Mouse (Mus musculus): ENCODE measurements around the gene Pclo. TPM values are rescaled to one million over a fixed set of nuclear protein-coding genes. Genes with fewer than 3 reads are reported as not detected.

Gene Pclo
- total RNA-seq, 2 experiments from 2014 or later, result 154 to 163 TPM

GRCm38 (mm10) chr5:14696745-14697144, 182.0 kb downstream of the Pclo start:
- Histone ChIP-seq H3K4me3 (no peak overlapping the region), H3K27ac (no peak overlapping the region)
- TF ChIP-seq CTCF (IDR thresholded peaks at IDR 0.05), result no peak
- intact Hi-C loops (cut with DNase I), result no loop called here
- DNase-seq (ENCODE audit: extremely low spot score in 1 of 2, low spot score in 2 of 2), result no peak

DNA sequence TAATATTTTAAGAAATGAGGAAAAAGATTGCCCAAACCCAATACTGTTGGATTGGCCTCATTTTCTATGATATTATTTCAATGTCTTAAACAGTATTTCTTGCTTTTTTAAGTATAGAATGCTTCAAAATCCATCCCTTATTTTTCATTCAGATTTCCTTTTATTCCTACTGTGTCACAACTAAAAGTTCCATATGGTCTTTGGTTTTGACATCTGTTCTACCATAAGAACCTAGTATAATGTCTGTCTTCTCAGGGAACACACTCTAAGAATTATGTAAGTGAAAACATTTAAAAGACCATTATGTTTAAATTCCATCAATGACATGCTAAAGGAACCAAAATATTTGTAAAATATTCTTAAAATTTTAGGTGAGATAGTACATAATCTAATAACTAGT, 186.2 kb downstream of the Pclo start:
- Histone ChIP-seq H3K27ac (peak overlapping the region; percentile 60; the same call in 1 of the 2 replicates), H3K4me3 (no peak overlapping the region)

DNA sequence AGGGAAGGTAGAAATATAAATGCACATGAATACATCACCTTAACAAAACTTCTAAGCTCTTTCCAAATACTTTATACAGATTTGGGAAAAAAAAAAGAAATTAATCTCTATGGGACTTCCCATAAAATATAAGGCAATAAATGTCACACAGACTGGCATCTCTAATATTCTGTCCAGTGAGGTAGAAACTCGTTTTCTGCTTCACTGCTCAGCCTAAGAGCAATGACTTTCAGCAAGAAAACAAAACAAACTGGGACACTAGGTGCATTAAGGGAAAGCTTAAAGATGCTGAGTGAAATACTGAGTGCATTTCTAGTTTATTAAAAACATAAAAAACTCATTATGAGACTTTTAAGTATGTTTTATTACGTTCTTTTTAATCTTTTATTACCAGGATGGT, 190.7 kb downstream of the Pclo start:
- intact Hi-C loops (cut with DNase I), result no loop called here
- H3K27ac ChIP-seq, result no peak overlapping the region

More for the DNA sequence above, 186.2 kb downstream of the Pclo start:
- intact Hi-C loops (cut with DNase I), result no loop called here
- no peak for TF ChIP-seq CTCF (IDR thresholded peaks at IDR 0.05)
- DNase-seq (ENCODE audit: extremely low spot score in 1 of 2, low spot score in 2 of 2), result no peak

GRCm38 (mm10) chr5:14707311-14707710, 192.6 kb downstream of the Pclo start:
- Histone ChIP-seq H3K27ac (no peak overlapping the region), H3K4me3 (no peak overlapping the region)
- no peak for DNase-seq (ENCODE audit: extremely low spot score in 1 of 2, low spot score in 2 of 2)
- intact Hi-C loops (cut with DNase I), result no loop called here
- no peak for TF ChIP-seq CTCF (IDR thresholded peaks at IDR 0.05)

More for the DNA sequence above, 190.7 kb downstream of the Pclo start:
- H3K4me3 ChIP-seq, result no peak overlapping the region
- no peak for DNase-seq (ENCODE audit: extremely low spot score in 1 of 2, low spot score in 2 of 2)
- no peak for TF ChIP-seq CTCF (IDR thresholded peaks at IDR 0.05)

DNA sequence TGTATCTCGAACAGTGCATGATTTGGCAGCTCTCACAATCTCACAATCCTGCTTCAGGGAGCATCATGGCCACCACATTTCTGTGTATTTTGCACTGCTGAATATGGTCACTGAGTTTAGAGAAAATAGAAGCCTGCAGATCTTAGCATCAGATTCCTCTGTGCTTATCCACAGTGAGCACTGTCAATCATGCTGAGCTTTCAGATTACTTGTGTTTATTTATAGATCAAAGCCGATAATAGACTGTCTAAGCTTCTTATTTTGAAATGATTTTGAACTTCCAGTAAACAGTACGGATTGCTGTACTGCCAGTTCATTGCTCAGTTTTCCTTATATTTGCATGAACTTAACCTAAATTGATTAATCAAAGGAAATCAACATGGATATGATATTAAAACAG, 208.9 kb downstream of the Pclo start:
- intact Hi-C loops (cut with DNase I), result no loop called here
- no peak overlapping the region for H3K27ac ChIP-seq
- no peak overlapping the region for H3K4me3 ChIP-seq
- DNase-seq (ENCODE audit: extremely low spot score in 1 of 2, low spot score in 2 of 2), result no peak
- no peak for TF ChIP-seq CTCF (IDR thresholded peaks at IDR 0.05)

- Histone ChIP-seq H3K27ac (no peak overlapping the region), H3K4me3 (no peak overlapping the region)
- intact Hi-C loops (cut with DNase I), result no loop called here
- DNase-seq (ENCODE audit: extremely low spot score in 1 of 2, low spot score in 2 of 2), result no peak
- no peak for TF ChIP-seq CTCF (IDR thresholded peaks at IDR 0.05)
Measured at GRCm38 (mm10) chr5:14728676-14729253, 214.0 kb downstream of the Pclo start.

- intact Hi-C loops (cut with DNase I), result no loop called here
- no peak overlapping the region for H3K27ac ChIP-seq
- DNase-seq (ENCODE audit: extremely low spot score in 1 of 2, low spot score in 2 of 2), result no peak
- TF ChIP-seq CTCF (IDR thresholded peaks at IDR 0.05), result no peak
- H3K4me3 ChIP-seq, result no peak overlapping the region
Measured at GRCm38 (mm10) chr5:14750882-14751281, 236.2 kb downstream of the Pclo start.

DNA sequence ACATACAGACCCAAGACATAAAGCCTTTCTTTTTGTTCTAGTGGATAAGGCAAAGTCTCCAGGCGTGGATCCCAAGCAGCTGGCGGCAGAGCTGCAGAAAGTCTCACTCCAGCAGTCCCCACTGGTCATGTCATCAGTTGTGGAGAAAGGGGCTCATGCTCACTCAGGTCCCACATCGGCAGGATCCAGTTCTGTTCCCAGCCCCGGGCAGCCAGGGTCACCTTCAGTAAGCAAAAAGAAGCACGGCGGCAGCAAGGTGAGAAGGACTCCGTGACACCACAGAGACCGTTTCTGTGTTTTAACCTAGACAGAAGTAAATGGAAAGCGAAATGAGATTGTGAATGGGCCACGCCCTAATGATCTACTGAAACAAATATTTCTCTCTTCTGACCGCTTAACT, 252.0 kb downstream of the Pclo start:
- no peak for TF ChIP-seq CTCF (IDR thresholded peaks at IDR 0.05)
- Histone ChIP-seq H3K27ac (no peak overlapping the region), H3K4me3 (no peak overlapping the region)
- DNase-seq (ENCODE audit: extremely low spot score in 1 of 2, low spot score in 2 of 2), result no peak
- intact Hi-C loops (cut with DNase I), result no loop called here

DNA sequence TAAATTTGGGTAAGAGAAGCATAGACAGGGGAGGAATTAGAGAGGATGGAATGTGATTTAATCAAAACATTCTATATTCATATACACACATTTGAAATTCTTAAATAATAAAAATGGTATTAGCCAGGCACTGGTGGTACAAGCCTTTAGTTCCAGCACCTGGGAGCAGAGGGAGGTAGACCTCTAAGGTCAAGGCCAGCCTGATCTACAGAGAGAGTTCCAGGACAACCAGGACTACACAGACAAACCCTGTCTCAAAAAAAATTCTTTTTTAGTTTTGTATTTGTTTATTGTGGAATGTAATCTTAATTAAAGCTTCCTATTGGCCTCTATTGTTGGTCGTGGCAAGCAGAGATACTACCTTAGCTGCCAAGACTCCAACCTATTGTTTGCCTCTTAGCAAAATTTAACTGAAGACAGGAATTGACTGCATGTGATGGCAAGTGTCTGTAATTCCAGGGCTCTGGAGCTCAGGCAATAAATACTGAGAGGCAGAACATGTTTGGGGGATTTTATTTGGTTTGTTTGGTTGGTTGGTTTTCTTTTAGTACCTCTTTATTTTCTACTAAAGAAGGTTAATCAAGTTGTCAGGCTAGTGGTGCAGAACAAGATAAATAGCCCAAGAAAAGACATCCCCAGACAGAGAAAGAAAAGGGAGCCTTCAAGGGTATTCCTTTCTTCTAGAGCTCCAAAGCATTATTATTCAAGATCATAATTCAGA, 267.8 kb downstream of the Pclo start:
- no peak overlapping the region for H3K27ac ChIP-seq
- no peak for DNase-seq (ENCODE audit: extremely low spot score in 1 of 2, low spot score in 2 of 2)
- no peak overlapping the region for H3K4me3 ChIP-seq
- TF ChIP-seq CTCF (IDR thresholded peaks at IDR 0.05), result no peak
- intact Hi-C loops (cut with DNase I), result no loop called here

DNA sequence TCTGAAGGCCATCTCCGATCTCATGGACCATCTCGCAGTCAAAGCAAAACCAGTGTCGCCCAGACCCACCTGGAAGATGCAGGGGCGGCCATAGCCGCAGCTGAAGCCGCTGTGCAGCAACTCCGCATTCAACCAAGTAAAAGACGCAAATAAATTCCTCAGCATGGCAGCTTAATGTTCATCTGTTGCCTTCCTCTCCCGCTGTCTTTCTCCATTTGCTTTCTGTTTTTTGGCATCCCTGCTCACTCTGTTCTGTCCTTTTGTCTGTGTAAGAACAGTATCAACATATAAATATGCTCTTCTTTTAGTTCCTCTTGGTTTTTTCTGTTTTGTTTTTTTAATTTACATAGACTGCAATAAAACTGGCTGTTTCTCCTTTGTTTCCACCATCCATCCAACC, 279.2 kb downstream of the Pclo start:
- Histone ChIP-seq H3K4me3 (no peak overlapping the region), H3K27ac (no peak overlapping the region)
- no peak for DNase-seq (ENCODE audit: extremely low spot score in 1 of 2, low spot score in 2 of 2)
- no peak for TF ChIP-seq CTCF (IDR thresholded peaks at IDR 0.05)
- intact Hi-C loops (cut with DNase I), result no loop called here

DNA sequence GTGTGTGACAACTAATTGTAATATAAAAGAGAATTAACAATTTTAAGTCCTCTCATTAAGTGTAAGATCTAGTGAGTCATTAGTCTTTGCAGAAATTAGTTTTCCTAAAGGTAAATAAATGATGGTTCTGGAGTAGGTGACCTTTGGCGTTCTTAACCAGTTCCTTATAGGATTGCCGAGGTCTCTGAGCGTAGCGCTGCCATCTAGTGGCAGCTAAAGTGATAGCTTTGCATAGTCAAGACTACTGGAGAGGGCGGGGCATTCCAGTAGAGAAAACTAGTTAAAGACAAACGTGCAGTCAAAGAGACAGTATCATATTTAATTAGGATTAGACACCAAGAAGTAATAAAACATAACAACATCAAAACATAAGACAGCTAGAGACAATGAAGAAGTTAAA, 292.4 kb downstream of the Pclo start:
- intact Hi-C loops (cut with DNase I), result loop anchor here (5.0 to 10.0 kb wide), 2 partner anchors 282 to 420 kb away; no protein-coding TSS in a partner anchor
- no peak overlapping the region for H3K4me3 ChIP-seq
- DNase-seq (ENCODE audit: extremely low spot score in 1 of 2, low spot score in 2 of 2), result peak; percentile 27 to 46
- H3K27ac ChIP-seq, result no peak overlapping the region
- peak; percentile 78 for TF ChIP-seq CTCF (IDR thresholded peaks at IDR 0.05)

GRCm38 (mm10) chr5:14833165-14833860, 318.6 kb downstream of the Pclo start:
- no peak for TF ChIP-seq CTCF (IDR thresholded peaks at IDR 0.05)
- Histone ChIP-seq H3K4me3 (no peak overlapping the region), H3K27ac (peak overlapping the region; percentile 51)
- intact Hi-C loops (cut with DNase I), result no loop called here
- DNase-seq (ENCODE audit: extremely low spot score in 1 of 2, low spot score in 2 of 2), result peak in 1 of 2 experiments; percentile 19
